Mouse (Mus musculus) CD4-positive helper T cell, adult 2 months (primary cell): ENCODE measurements at regions not wholly inside any gene's neighbourhood (a gene's known extent, or its start where the extent isn't known, plus 50 kb on each side); places are given as distances from the start of the nearest gene placed in this dataset.

Experiments
- DNase-seq: peaks from one replicate; pipeline ENCODE4 v3.0.0-alpha.2; 2012; ENCODE audit warnings: low read depth, missing footprints, low spot score

GRCm38 (mm10) chr13:56021716-56022115, 114.4 kb downstream of the H2afy start:
- DNase-seq: no peak

GRCm38 (mm10) chr13:56014006-56014405, 122.2 kb downstream of the H2afy start:
- no peak for DNase-seq

GRCm38 (mm10) chr13:56010416-56010815, 125.7 kb downstream of the H2afy start:
- DNase-seq: no peak

GRCm38 (mm10) chr13:56006827-56007226, 129.3 kb downstream of the H2afy start:
- no peak for DNase-seq

- no peak for DNase-seq
These were observed 130.4 kb downstream of the H2afy start for GRCm38 (mm10) chr13:56005746-56006145.

- no peak for DNase-seq
These were observed 132.3 kb downstream of the H2afy start for GRCm38 (mm10) chr13:56003724-56004393.

- DNase-seq: no peak
These were observed 140.9 kb downstream of the H2afy start for GRCm38 (mm10) chr13:55995255-55995654.

- no peak for DNase-seq
These were observed 141.7 kb downstream of the H2afy start for GRCm38 (mm10) chr13:55994460-55994859.

- DNase-seq: no peak
These were observed 143.5 kb downstream of the H2afy start for GRCm38 (mm10) chr13:55992699-55993098.

GRCm38 (mm10) chr13:55991216-55991615, 144.9 kb downstream of the H2afy start:
- no peak for DNase-seq

GRCm38 (mm10) chr13:55990186-55990585, 146.0 kb downstream of the H2afy start:
- no peak for DNase-seq

GRCm38 (mm10) chr13:55989401-55989800, 146.8 kb downstream of the H2afy start:
- no peak for DNase-seq

- DNase-seq: no peak
These were observed 149.4 kb upstream of the Pitx1 start for GRCm38 (mm10) chr13:55985396-55985795.

GRCm38 (mm10) chr13:55984772-55985171, 148.8 kb upstream of the Pitx1 start:
- DNase-seq: no peak

- no peak for DNase-seq
These were observed 147.9 kb upstream of the Pitx1 start for GRCm38 (mm10) chr13:55983851-55984250.

GRCm38 (mm10) chr13:55981041-55981440, 145.0 kb upstream of the Pitx1 start:
- no peak for DNase-seq

- DNase-seq: no peak
These were observed 141.9 kb upstream of the Pitx1 start for GRCm38 (mm10) chr13:55977902-55978301.

GRCm38 (mm10) chr13:55976911-55977381, 141.0 kb upstream of the Pitx1 start:
- DNase-seq: no peak

GRCm38 (mm10) chr13:55974105-55974504, 138.1 kb upstream of the Pitx1 start:
- no peak for DNase-seq

- DNase-seq: no peak
These were observed 134.7 kb upstream of the Pitx1 start for GRCm38 (mm10) chr13:55970687-55971086.

GRCm38 (mm10) chr13:55969473-55969872, 133.5 kb upstream of the Pitx1 start:
- no peak for DNase-seq

GRCm38 (mm10) chr13:55967151-55967550, 131.2 kb upstream of the Pitx1 start:
- no peak for DNase-seq

- peak; percentile 4 for DNase-seq
These were observed 127.1 kb upstream of the Pitx1 start for GRCm38 (mm10) chr13:55963005-55963620.
